Mouse (Mus musculus) ES-Bruce4 (cell line): ENCODE measurements around the gene Atg7. TPM values are rescaled to one million over a fixed set of nuclear protein-coding genes. Genes with fewer than 3 reads are reported as not detected.
A peak's percentile ranks its signal among the peaks of the same experiment; 100 is the strongest.
"Not testable (repeated sequence)": the region's sequence is repeated elsewhere in the genome, so short reads cannot be mapped to it uniquely, and the experiment has no call there.

Experiments
- H3K27ac ChIP-seq: 2 replicates; pipeline ENCODE4 v1.5.1; 2012; ENCODE audit warnings: low read length, inconsistent platforms; ENCODE audit not compliant: insufficient read depth
- H3K27me3 ChIP-seq: 2 replicates; pipeline ENCODE4 v1.6.1; 2012; ENCODE audit warnings: mild to moderate bottlenecking, low read length, inconsistent platforms; ENCODE audit not compliant: control insufficient read depth, poor library complexity, insufficient read depth, severe bottlenecking
- H3K36me3 ChIP-seq: 2 replicates; pipeline ENCODE4 v1.6.1; 2012; ENCODE audit warnings: inconsistent platforms, mild to moderate bottlenecking, low read length, moderate library complexity; ENCODE audit not compliant: control insufficient read depth, poor library complexity, insufficient read depth, severe bottlenecking
- H3K4me1 ChIP-seq: one replicate; pipeline ENCODE4 v1.8.1; 2011; ENCODE audit warnings: low read length; ENCODE audit not compliant: control insufficient read depth, insufficient read depth
- H3K4me3 ChIP-seq: 2 replicates; pipeline ENCODE4 v1.5.1; 2011; ENCODE audit warnings: low read depth, mild to moderate bottlenecking, low read length
- H3K9ac ChIP-seq: 2 replicates; pipeline ENCODE4 v1.6.1; 2012; ENCODE audit warnings: low read depth, mild to moderate bottlenecking, inconsistent platforms; ENCODE audit not compliant: poor library complexity, severe bottlenecking
- H3K9me3 ChIP-seq: replicated peaks from 2 replicates; pipeline ENCODE4 v1.6.1; 2012; ENCODE audit warnings: mild to moderate bottlenecking, low read length, inconsistent platforms; ENCODE audit not compliant: control insufficient read depth, poor library complexity, insufficient read depth, severe bottlenecking
- CTCF ChIP-seq: IDR thresholded peaks from one replicate; pipeline ENCODE4 v1.8.1; 2011; ENCODE audit warnings: low read depth, low read length
- EP300 ChIP-seq: IDR thresholded peaks from 2 replicates; pipeline ENCODE4 v1.6.1; 2011; ENCODE audit warnings: low read depth, low read length; ENCODE audit not compliant: insufficient read depth
- POLR2A ChIP-seq: IDR thresholded peaks from one replicate; pipeline ENCODE4 v1.8.1; 2011; ENCODE audit warnings: low read length; ENCODE audit not compliant: insufficient read depth
- polyA plus RNA-seq: library from polyadenylated mRNA; stranded (reverse); fragments of >200 nt; gene quantifications from 2 replicates; pipeline ENCODE4 v1.2.4, GENCODE M21; 2011; ENCODE audit warnings: low read depth; ENCODE audit not compliant: missing spikeins, insufficient read depth, insufficient read length

The Atg7 gene
- polyA plus RNA-seq: 18.0 and 21.2 TPM in 2 replicates

GRCm38 (mm10) chr6:114642601-114643528, at the start of gene Atg7:
Atg7 (plus strand) TSS chr6:114643097.
- no peak within 1 kb of the TSS for H3K27ac ChIP-seq
- TF ChIP-seq POLR2A (no peak), CTCF (no peak), EP300 (no peak)
- H3K9me3 ChIP-seq: 0 out of 2 replicates have a peak, but pooled peaks cover 2% of the 10 kb centered on the region
- no peaks in the 10 kb centered on the region for H3K27me3 ChIP-seq
- H3K36me3 ChIP-seq: no peaks in the 10 kb centered on the region
- H3K4me3 ChIP-seq: peak within 1 kb of the TSS; percentile 95
- no peaks in the 10 kb centered on the region for H3K4me1 ChIP-seq
- peak within 1 kb of the TSS; percentile 58 for H3K9ac ChIP-seq

- not testable (repeated sequence) for H3K4me1 ChIP-seq, H3K36me3 ChIP-seq, H3K9ac ChIP-seq, H3K27me3 ChIP-seq, H3K9me3 ChIP-seq, H3K27ac ChIP-seq, H3K4me3 ChIP-seq
Measured at GRCm38 (mm10) chr6:114614076-114614475, 28.8 kb upstream of the Atg7 start.

DNA sequence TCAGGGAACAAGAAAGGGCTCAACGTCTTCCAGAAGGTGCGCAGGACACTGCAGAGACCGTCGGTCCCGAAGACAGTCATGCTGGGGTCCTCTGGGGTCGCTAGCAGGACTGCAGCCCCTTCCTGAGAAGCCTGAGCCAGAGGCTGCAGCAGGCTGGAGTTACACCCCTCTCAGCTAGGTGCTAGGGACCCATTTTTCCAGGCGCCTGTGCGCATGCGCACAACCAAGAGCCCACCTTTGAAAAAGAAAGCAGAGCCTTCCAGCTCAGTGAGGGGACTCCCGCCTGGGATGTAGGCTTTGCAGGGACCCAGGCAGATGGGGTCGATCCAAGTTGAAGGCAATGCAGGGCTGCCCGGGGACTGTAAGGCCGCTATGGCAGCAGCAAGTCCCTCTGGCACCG, 9.0 kb upstream of the Atg7 start:
- not testable (repeated sequence) for H3K36me3 ChIP-seq, H3K4me1 ChIP-seq, H3K4me3 ChIP-seq, H3K27ac ChIP-seq, H3K9ac ChIP-seq, H3K9me3 ChIP-seq, H3K27me3 ChIP-seq

- Histone ChIP-seq H3K4me3 (peak overlapping the region; percentile 95), H3K9ac (peak overlapping the region; percentile 58), H3K4me1 (no peaks in the 10 kb centered on the region), H3K9me3 (0 out of 2 replicates have a peak, but pooled peaks cover 2% of the 10 kb centered on the region), H3K27ac (no peak overlapping the region), H3K36me3 (no peaks in the 10 kb centered on the region), H3K27me3 (no peaks in the 10 kb centered on the region)
- TF ChIP-seq CTCF: no peak
- TF ChIP-seq EP300: no peak
- TF ChIP-seq POLR2A: no peak
Measured at GRCm38 (mm10) chr6:114643716-114644115, 819 bp downstream of the Atg7 start.

DNA sequence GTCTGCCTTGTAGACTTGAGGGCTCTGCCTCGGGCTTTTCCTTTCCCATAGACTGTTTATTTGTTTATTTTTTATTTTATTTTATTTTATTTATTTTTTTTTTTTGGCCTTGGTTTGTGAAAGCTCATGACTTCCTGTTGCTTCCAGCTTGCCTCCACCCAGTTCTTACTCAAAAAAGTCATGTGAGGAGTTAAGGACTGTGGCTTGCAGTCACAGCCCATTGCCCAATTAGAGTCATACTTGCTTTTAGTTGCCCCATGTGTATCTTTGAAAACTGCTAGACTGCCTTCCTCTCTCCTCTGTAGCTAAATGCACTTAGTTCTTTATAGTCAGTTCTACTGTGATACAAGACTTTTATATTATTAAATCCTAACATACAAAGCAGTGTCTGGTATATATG, 1.6 kb downstream of the Atg7 start:
- H3K4me1 ChIP-seq: no peaks in the 10 kb centered on the region
- TF ChIP-seq EP300 (no peak), CTCF (no peak), POLR2A (no peak)
- H3K27me3 ChIP-seq: no peaks in the 10 kb centered on the region
- H3K9me3 ChIP-seq: no peaks in the 10 kb centered on the region
- H3K9ac ChIP-seq: no peak overlapping the region
- H3K27ac ChIP-seq: no peak overlapping the region
- H3K36me3 ChIP-seq: no peaks in the 10 kb centered on the region
- no peak overlapping the region for H3K4me3 ChIP-seq

GRCm38 (mm10) chr6:114646201-114646600, 3.3 kb downstream of the Atg7 start:
- Histone ChIP-seq H3K9ac (no peak overlapping the region), H3K27me3 (no peaks in the 10 kb centered on the region), H3K9me3 (no peaks in the 10 kb centered on the region), H3K4me1 (no peaks in the 10 kb centered on the region), H3K27ac (no peak overlapping the region), H3K36me3 (no peaks in the 10 kb centered on the region), H3K4me3 (no peak overlapping the region)
- TF ChIP-seq CTCF: no peak
